Mouse (Mus musculus) thymus, postnatal 14 days (tissue): ENCODE measurements at regions not wholly inside any gene's neighbourhood (a gene's known extent, or its start where the extent isn't known, plus 50 kb on each side); places are given as distances from the start of the nearest gene placed in this dataset.
A peak's percentile ranks its signal among the peaks of the same experiment; 100 is the strongest.

Experiments used
- DNase-seq: peaks from one replicate; pipeline ENCODE4 v3.0.0; 2021

- DNase-seq, result no peak
Observed at GRCm38 (mm10) chr2:9443103-9443502, 437.9 kb upstream of the 4930412O13Rik start.

GRCm38 (mm10) chr2:9445826-9446225, 435.2 kb upstream of the 4930412O13Rik start:
- no peak for DNase-seq

GRCm38 (mm10) chr2:9464413-9464812, 416.6 kb upstream of the 4930412O13Rik start:
- no peak for DNase-seq

- DNase-seq, result no peak
Observed at GRCm38 (mm10) chr2:9464818-9465217, 416.2 kb upstream of the 4930412O13Rik start.

- DNase-seq, result peak; percentile 20
Observed at GRCm38 (mm10) chr2:9467573-9467972, 413.5 kb upstream of the 4930412O13Rik start.

- no peak for DNase-seq
Observed at GRCm38 (mm10) chr2:9468651-9469050, 412.4 kb upstream of the 4930412O13Rik start.

- no peak for DNase-seq
Observed at GRCm38 (mm10) chr2:9481678-9482345, 399.2 kb upstream of the 4930412O13Rik start.

GRCm38 (mm10) chr2:9487381-9487914, 393.6 kb upstream of the 4930412O13Rik start:
- no peak for DNase-seq

GRCm38 (mm10) chr2:9493606-9494145, 387.4 kb upstream of the 4930412O13Rik start:
- peak; percentile 74 for DNase-seq

- DNase-seq, result peak; percentile 39
Observed at GRCm38 (mm10) chr2:9520045-9520444, 361.0 kb upstream of the 4930412O13Rik start.

GRCm38 (mm10) chr2:9525910-9526309, 355.1 kb upstream of the 4930412O13Rik start:
- DNase-seq, result no peak

GRCm38 (mm10) chr2:9535141-9535658, 345.9 kb upstream of the 4930412O13Rik start:
- DNase-seq, result no peak

GRCm38 (mm10) chr2:9547771-9548590, 333.1 kb upstream of the 4930412O13Rik start:
- no peak for DNase-seq

GRCm38 (mm10) chr2:9553313-9553712, 327.7 kb upstream of the 4930412O13Rik start:
- no peak for DNase-seq

GRCm38 (mm10) chr2:9564487-9565043, 316.5 kb upstream of the 4930412O13Rik start:
- DNase-seq, result peak; percentile 50

- DNase-seq, result no peak
Observed at GRCm38 (mm10) chr2:9569220-9569619, 311.8 kb upstream of the 4930412O13Rik start.

GRCm38 (mm10) chr2:9574196-9574595, 306.9 kb upstream of the 4930412O13Rik start:
- DNase-seq, result peak; percentile 20

- no peak for DNase-seq
Observed at GRCm38 (mm10) chr2:9574651-9575050, 306.4 kb upstream of the 4930412O13Rik start.

- DNase-seq, result no peak
Observed at GRCm38 (mm10) chr2:9577868-9578267, 303.2 kb upstream of the 4930412O13Rik start.

GRCm38 (mm10) chr2:9587389-9587788, 293.7 kb upstream of the 4930412O13Rik start:
- DNase-seq, result peak; percentile 40

- DNase-seq, result no peak
Observed at GRCm38 (mm10) chr2:9589200-9589599, 291.9 kb upstream of the 4930412O13Rik start.

- no peak for DNase-seq
Observed at GRCm38 (mm10) chr2:9592531-9592930, 288.5 kb upstream of the 4930412O13Rik start.

GRCm38 (mm10) chr2:9593931-9594330, 287.1 kb upstream of the 4930412O13Rik start:
- DNase-seq, result peak; percentile 90
